Mouse (Mus musculus): ENCODE measurements around the gene Dda1.

DNA sequence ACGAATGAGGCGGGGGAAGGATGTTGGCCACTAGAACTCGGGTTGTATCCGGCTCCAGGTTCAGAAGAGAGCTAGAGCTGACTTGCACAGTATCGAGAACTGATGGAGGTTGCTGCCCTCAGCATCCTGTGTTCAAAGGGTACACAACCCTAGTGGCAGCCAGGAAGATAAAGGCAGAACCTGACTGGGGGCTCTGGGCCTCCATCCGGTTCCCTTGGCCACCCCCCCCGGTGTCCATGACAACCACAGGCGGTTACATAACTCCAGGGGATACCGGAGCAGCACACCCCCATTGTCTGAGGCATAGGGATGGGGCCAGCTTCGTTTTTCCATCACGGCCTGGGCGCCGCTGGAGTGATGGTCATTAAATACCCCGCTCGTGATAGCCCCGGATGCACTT, 6.2 kb upstream of the Dda1 start:
- TF ChIP-seq CTCF (IDR thresholded peaks at IDR 0.05) (no peak), EP300 (IDR thresholded peaks at IDR 0.05) (no peak)

Measured in lung, postnatal 0 days (tissue).